Mouse (Mus musculus): ENCODE data around the gene Samd15. TPM values are rescaled to one million over a fixed set of nuclear protein-coding genes. Genes with fewer than 3 reads are reported as not detected.
"Not testable (repeated sequence)": the region's sequence is repeated elsewhere in the genome, so short reads cannot be mapped to it uniquely, and the experiment has no call there.

Samd15 gene
- total RNA-seq (2021): 1 to 10 TPM; 2.6 to 3.1 TPM

DNA sequence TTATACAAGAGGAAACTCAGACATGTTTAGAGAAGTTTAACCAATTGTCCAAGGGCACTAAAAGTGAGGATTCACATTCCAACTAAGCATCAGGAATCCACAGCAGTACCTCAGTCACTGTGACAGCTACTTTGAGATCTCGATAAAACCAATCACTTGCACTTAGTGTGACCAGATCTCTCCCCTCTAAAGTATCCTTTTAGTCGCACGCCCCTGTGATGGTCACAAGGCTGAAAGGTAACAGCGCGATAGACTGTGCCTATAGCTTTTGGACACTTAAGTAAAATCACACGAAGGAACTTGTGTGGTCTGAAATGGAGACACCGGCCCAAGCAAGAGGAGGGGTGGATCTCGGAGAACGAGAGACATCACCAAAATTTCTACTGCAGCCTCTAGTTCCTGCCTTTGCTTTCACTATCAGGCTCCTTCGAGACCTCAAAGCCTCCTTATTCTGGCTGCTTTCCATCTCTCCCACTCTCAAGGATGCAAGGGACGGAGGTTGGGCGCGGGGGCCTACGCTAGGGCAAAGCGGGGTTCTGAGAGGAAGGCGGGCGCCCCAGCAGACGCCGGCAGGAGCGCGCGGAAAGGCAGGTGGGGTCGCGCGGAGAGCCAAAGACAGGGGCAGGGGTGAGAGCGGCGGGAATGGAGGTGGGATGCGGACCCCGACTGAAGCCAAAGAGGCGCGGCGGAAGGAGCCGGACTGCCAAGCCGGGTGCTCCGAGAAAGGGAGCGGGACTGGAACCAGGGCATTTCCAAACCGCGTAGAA is at the start of gene Samd15:
Gene Samd15 (plus strand): TSS at position 518 of the 767 bp plus-strand sequence.
- intact Hi-C loops (cut with DNase I): no loop called here
- DNase-seq (ENCODE audit: extremely low spot score in 1 of 2, low spot score in 2 of 2): peak; percentile 13 to 70

DNA sequence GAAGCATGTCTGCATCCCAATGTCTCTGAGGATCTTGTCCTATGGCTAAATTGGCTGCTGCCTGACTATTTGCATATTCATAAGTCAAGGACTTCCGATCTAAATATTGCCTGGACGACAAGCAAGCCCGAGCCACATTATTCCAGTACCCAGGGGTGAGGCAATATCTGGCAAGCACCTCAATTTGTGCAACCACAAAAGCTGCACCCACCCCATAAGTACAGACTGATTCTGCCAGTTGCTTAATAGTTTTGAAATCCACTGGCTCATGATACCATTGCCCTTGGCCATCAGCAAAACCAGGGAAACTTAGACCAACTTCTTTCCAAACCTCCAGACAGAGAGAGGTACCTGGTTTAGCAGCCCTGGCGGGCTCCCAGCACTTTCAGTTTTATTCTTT is 45.1 kb upstream of the Samd15 start:
- intact Hi-C loops (cut with DNase I); DNase-seq (ENCODE audit: extremely low spot score in 1 of 2, low spot score in 2 of 2): not testable (repeated sequence)

DNA sequence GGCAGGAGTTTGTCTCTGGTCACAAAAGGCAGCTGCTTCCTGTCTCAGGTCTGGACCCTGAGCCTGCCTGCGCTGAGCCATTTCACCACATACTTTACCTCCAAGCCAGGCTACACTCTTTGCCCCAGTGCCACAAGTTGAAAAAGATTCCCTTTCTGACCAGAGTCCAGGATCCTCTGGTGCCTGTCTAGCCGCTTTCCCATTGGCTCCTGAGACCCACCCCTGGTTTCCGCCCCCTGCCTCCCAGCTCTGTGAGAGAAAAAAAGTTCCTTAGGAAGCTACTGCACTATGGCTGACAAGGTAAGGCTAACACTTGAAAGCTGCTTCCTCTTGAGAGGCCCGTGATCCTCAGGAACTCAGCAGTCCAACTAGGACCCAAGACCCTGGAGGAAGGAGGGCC is 42.2 kb upstream of the Samd15 start:
- DNase-seq (ENCODE audit: extremely low spot score in 1 of 2, low spot score in 2 of 2): no peak
- intact Hi-C loops (cut with DNase I): no loop called here

DNA sequence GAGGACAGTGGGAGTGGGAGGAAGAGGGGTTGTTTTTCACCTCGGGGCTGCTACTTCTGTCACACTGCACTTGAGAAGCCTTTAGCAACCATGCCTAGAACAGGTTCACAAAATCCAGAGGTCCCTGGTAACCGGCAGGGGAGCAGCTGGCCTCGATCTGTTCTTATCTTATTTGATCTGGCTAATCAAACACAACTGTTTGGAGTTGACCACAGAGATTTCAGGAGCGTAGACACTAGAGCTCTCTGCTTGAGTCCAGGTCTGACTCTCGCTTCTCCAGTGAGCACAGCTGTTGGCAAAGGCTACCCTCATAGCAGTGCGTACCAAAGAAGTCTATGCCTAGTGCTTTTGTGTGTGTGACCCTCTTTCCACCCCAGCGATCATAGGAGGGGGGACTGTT is 41.4 kb upstream of the Samd15 start:
- no peak for DNase-seq (ENCODE audit: extremely low spot score in 1 of 2, low spot score in 2 of 2)
- intact Hi-C loops (cut with DNase I): no loop called here

DNA sequence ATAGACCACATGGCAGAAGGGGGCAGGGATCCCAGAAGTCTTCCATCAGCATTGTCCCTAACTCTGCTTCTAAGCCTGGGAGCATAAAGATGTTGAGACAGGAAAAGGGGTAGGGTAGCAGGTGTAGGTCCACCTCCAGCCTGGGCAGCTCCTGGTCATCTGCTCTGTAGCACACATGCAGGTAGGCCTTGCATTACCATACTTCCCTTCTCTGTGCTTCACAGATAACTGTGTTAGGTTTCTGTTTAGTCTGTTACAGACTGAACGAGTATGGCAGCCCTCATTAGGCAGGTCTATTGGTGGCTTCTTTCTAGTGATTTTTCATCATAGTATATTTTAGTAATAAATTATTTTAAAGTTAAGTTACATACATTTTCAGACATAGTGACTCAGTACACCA is 39.2 kb upstream of the Samd15 start:
- no peak for DNase-seq (ENCODE audit: extremely low spot score in 1 of 2, low spot score in 2 of 2)
- intact Hi-C loops (cut with DNase I): no loop called here

DNA sequence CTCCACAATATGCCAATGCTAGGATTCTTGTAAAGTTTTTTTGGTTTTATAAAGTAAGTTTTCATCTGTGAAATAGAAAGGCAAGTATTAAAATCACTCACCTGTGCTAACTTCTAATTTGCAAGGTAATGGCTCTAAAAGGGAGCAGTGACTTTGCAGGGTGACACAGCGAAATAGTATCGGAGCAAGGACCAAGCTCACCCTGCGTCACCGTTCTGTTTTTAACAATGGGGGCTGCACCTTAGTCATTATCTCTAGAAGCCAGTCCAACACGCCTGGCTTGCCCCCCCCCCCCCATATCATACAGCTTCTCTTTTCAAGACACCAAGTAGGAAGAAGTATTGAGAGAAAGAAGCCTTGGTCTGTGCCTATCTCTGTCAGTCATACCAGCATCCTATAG is 38.7 kb upstream of the Samd15 start:
- intact Hi-C loops (cut with DNase I): no loop called here

DNA sequence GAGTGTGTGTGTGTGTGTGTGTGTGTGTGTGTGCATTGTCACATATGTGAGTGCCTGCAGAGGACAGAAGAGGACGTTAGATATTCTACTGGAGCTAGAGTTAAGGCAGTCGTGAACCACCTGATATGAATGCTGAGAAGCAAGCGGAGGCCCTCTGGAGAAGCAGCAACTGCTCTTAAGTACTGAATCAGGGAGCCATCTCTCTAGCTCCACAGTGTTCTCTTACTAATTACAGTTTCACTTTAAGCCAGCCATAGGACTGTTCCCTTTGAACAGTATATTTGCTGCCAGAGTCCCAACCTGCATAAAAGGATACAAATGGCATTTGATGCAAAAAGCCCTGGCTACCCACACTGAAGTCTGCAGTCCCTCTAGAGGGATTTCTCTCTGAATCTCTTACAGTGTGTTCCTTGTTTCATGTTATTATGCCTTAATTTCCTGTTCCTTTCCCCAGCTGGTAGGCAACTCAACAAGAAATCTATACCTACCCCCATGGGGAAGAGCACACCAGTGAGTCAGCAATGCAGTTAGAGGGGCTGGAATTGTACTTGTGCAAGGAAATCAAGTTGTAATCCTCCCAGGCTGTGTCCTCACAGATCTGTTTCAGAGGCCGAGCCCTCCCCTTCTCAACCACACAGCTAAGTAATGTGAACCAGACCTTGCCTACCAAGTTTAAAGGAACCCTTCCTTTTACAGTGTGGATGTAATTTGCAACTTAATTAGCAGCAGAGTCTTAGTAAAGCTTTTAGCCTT is 24.2 kb upstream of the Samd15 start:
- DNase-seq (ENCODE audit: extremely low spot score in 1 of 2, low spot score in 2 of 2): no peak
- intact Hi-C loops (cut with DNase I): no loop called here

More for the DNA sequence above, 38.7 kb upstream of the Samd15 start:
- no peak for DNase-seq (ENCODE audit: extremely low spot score in 1 of 2, low spot score in 2 of 2)

DNA sequence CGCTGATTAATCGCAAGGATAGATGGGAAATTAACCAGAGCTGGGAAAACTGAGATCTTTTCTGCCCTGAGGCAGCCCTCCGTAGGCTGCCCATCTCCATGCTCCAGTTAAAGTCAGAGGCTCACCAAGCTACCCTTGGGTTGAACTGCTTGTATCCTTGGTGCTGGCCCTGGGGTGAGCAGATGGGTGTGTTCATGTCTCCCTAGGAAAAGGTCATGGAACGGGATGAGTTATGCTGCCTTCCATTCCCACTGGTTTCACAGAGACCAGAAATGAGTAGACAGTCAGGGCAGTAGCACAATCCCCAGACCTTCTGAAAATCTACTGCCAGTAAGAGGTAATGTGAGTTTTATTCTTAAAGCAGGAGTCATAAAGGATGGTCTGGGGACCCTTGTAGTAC is 21.9 kb upstream of the Samd15 start:
- intact Hi-C loops (cut with DNase I): no loop called here

DNA sequence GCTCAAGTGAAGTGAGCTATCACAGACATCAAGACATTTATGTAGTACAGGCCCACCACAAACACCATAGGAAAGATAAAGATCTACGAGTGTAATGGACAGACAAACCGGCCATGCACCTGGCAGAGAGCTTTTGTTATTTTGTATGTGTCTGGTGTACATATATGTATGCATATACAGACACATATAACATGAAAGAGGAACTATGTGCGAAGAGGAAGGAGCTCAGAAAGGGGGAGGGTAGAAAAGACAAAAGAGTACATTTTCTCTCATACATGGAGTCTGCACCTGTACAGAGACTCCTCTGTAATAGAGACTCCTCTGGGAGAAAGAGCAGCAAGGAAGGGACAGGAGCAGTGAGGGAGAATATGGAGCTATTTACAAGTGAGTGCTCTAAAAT is 6.5 kb upstream of the Samd15 start:
- DNase-seq (ENCODE audit: extremely low spot score in 1 of 2, low spot score in 2 of 2): no peak
- intact Hi-C loops (cut with DNase I): no loop called here

More for the DNA sequence above, 21.9 kb upstream of the Samd15 start:
- DNase-seq (ENCODE audit: extremely low spot score in 1 of 2, low spot score in 2 of 2): no peak

DNA sequence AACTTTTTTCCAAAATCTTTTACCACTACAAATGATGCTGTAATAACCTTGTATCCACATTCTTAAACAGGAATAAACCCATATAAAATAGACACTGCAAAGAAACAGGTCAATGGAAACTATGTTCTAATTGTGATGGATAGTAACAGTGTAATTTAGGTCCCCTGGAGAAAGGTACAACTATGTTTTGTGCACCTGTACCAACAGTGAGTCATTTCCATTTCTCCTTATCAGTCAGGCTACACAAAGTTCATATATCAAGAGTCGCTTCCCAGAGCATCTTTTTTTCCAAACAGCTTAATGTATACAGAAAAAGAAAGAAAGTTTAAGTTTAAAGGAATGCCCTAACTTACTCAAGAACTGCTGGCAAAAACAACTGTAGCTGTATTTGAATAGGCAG is 4.5 kb upstream of the Samd15 start:
- intact Hi-C loops (cut with DNase I): no loop called here
- no peak for DNase-seq (ENCODE audit: extremely low spot score in 1 of 2, low spot score in 2 of 2)

DNA sequence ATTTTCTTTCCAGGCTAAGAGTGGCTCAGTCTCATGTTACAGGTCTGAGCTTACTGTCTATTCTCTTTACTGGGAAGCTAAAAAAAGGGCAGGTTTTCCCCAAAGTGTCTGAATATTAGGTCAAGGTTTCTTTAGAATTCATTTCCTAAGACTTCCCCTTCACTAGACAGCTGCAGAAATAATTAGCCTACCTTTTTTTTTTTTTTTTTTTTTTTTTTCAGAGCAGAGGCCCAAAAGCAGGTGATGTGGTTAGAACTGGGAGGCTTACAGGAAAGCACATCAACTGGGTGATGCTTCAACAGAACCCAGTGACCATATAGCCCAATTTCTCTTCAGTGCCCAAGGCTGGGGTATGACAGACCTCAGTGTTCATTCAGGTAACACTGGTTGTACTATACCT is 3.2 kb upstream of the Samd15 start:
- intact Hi-C loops (cut with DNase I): no loop called here
- DNase-seq (ENCODE audit: extremely low spot score in 1 of 2, low spot score in 2 of 2): no peak

DNA sequence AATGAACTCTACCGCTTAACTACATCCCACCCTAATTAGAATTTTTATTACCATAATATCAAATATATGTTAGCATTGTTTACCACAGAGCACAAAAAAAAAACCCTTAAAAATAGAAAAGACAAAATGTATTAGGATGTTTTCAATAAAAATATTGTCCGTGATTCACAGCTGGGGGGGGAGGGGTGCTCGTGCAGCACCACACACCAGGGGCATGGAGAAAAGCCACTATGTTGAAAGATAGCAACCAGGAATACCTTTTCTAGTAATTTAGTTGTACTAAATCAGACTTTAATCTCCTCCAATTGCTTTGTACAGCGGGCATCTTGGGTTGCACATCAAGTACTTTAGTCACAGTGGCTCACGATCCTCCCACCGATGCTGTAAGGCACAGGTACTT is 731 bp upstream of the Samd15 start:
- intact Hi-C loops (cut with DNase I): no loop called here
- DNase-seq (ENCODE audit: extremely low spot score in 1 of 2, low spot score in 2 of 2): no peak

DNA sequence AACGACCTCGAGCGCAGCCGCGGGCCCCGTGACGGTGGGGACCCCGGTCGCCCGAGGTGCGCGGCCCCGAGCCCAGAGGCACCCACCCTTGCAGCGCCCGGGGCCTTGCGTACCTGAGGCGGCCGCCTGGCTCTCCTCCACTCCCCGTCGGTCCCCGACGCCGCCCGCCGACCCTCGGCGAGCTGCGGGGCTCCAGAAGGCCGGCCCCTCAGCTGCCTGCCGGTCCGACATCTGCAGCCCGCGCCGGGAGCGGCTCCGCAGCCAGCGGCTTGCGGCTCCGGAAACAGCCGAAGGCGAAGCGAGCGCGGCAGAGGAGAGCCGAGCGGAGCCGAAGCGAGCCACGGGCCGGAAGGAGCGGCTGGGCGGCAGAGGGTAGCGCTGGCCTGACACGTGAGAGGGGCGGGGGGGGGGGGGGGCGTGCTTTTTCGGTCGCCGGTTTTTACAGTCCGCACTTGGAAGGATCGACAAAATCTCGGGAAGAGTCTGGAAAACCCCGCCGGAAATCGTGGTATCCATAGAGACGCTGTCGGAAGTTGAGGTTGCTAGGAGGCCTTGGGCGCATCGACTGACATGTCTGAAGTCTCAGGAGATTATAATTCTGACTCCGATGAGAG is 557 bp downstream of the Samd15 start, which contains the start of gene Tmed8:
Gene Tmed8 (minus strand): TSS at position 482 of the 614 bp plus-strand sequence.
- peak; percentile 81 to 91 for DNase-seq (ENCODE audit: extremely low spot score in 1 of 2, low spot score in 2 of 2)
- intact Hi-C loops (cut with DNase I): no loop called here

DNA sequence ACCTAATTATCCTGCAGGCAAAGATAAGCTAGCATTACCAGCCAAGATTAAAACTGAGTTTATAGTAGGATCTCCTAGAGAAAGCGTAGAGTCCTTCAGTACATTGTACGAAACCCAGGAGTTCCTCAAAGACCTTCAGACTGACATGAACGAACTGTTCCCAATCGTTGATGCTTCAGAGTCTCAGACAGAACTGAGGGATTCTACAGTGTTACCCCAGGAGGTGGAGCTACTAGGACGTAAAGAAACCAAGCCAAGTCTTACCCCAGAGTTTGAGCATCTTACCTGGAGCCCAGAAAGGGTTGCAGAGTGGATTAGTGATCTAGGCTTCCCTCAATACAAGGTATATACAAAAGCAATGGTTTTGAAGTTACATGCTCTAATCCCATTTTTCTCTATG is 2.2 kb downstream of the Samd15 start:
- no peak for DNase-seq (ENCODE audit: extremely low spot score in 1 of 2, low spot score in 2 of 2)
- intact Hi-C loops (cut with DNase I): no loop called here

DNA sequence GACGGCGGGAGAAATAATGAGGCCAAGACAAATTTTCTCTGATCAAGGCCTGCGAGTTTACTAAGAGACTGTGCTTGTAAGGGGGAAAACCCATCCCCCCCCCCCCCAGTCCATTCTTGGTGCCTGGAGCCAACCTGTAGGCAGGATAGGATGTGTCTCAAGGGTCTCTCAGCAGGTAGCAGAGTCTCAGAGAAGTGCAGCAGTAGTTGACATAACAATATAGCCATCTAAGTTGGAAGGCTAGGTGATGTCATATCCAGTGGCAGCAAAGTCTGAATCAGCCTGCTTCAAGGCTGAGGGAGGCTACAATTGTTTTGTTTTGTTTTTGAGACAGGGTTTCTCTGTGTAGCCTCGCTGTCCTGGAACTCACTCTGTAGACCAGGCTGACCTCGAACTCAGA is 6.3 kb downstream of the Samd15 start:
- intact Hi-C loops (cut with DNase I): not testable (repeated sequence)

DNA sequence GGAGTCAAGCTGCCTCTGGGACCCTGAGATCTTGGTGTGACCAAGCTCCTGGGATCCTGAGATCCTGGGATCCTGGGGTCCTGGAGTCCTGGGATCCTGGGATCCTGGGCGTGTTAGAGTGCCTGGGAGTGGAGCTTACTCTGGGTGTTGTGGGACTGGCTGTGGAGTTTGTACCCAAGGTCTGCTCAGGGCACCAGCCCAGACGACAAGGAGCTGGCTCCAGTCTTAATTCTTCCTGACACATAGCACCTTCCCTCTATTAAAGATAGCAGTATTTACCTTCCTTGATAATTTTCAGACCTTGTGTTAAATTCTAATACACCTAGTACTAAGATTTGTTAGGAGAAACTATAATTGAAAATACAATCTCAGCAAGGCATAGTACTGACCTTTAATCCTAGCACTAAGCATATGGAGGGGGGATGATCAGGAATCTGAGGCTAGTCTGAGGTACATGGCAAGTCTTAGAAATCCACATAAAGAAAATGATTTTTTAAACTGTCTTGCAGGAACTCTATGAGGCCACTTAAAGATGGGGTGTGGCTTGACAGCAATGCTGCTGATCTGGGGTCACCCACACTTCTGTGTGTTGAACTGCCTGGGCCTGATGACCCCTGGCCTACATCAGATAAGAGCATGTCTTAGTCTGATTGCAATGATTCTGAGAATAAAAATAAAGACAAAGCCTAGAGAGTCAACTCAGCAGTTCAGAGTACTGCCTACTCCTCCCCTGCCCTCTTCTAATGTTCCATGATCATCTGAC is 13.5 kb downstream of the Samd15 start:
- intact Hi-C loops (cut with DNase I): no loop called here
- DNase-seq (ENCODE audit: extremely low spot score in 1 of 2, low spot score in 2 of 2): no peak

More for the DNA sequence above, 6.3 kb downstream of the Samd15 start:
- not testable (repeated sequence) for DNase-seq (ENCODE audit: extremely low spot score in 1 of 2, low spot score in 2 of 2)

DNA sequence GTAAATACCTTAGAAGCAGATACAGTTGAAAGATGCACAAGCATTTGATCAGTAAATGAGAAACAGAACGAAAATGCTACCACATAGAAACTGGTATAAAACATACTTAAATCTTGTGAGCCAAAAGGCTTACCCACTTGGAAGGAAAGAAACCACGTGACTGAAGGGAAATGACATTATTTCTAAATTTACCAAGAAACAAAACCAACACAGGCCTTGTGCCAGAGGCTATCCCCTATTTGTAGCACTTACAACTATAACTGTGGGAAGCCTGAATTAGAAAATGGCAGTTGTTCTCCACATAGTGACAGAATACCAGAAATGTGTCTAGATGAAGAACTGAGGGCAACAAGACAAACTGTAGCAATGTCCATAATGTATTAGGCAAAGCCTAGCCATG is 16.5 kb downstream of the Samd15 start:
- intact Hi-C loops (cut with DNase I): no loop called here
- no peak for DNase-seq (ENCODE audit: extremely low spot score in 1 of 2, low spot score in 2 of 2)

DNA sequence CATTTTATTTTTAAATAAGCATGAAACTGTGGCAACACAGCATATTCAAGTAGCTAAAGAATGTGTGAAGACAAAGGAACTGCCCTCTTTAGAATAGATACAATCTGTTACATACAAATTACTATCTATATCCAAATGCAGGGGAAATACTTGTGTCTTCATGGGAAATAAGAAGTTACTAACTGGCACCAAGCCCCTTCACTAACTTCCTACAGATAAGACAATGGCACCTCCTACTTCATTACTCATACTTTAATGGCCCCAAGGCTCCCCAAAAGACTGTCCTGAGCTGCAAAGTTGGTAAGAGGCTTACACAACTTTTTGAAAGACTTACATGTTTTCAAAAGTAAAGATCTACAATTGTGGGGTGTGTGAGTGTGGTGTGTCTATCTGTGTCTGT is 18.1 kb downstream of the Samd15 start:
- intact Hi-C loops (cut with DNase I): no loop called here
- DNase-seq (ENCODE audit: extremely low spot score in 1 of 2, low spot score in 2 of 2): no peak

DNA sequence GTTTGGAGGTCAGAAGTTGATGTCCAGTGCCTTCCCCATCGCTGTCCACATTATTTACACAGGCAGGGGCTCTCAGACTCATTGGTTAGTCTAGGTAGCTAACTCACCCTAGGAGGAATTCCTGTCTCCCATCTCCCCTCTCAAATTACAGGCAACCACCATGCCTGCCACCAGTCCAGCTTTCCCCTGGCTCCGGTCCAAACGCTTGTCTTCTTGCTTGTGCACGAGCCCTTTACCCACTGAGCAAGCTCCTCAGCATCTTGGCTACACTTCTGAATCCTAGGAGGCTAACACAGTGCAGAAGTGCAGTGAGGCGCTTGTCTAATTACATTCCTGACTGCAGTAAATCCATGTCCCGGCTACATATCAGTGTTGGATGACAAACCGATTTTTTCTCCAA is 19.8 kb downstream of the Samd15 start:
- peak in 1 of 2 experiments; percentile 47 for DNase-seq (ENCODE audit: extremely low spot score in 1 of 2, low spot score in 2 of 2)
- intact Hi-C loops (cut with DNase I): no loop called here

Measured in left cerebral cortex, postnatal 10 days (tissue).